Mouse (Mus musculus): ENCODE data around the gene Gm3149.
"Not testable (repeated sequence)": the region's sequence is repeated elsewhere in the genome, so short reads cannot be mapped to it uniquely, and the experiment has no call there.

Gm3149 gene

DNA sequence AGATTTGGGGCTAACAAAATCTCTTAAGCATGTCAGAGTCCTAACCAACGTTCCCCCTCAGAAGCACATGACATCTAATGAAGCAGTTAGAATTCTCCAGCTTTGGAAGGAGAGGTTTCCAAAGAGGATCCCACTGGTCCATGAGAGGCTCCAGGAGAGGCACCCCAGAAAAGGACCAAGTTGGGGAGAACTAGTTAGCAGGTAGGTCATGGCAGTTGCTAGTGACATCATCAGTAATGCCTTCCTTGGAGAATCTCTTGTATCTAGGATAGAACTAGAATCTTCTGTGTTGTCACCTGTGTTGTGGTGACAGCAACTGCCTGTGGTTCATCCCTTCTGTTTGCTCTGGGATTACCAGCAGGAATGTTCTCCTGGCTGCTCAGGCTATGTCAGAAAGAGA lies at the start of gene Gm3149:
Gene Gm3149 (plus strand): TSS at position 301 of the 400 bp plus-strand sequence.
- not testable (repeated sequence) for DNase-seq

DNA sequence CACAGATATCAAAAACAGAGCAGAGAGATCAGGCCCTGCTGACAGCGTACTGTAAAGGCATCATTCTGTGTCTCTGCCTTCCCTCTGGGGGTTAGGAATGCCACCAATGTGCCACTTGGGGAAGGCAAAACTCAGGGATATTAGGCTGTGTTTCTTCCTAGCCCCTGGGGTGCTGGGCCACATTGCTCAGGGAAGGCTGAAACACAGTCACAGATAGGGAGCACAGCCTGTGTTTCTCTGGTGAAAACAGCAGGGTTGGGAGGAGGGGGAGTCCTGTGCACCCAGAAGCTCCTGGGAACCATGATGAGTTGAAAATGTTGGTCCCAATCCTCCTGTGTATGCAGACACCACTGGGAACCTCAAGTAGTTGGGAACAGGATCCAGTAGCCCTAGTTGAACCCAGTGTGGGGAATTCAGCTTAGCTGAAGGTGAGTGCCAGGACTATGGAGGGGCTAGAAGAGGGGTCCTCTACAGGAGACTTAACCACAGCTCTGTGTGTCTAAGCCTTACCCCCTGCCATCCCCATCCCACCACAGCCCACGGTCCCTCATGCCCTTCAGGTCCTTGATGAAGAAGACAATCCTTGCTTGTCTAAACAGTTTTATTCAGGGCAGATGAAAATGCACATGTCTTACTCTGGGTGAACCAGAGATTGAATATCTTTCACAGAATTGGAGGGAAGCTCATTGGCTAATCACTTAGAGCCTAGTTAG lies 47.7 kb upstream of the Gm3149 start:
- not testable (repeated sequence) for DNase-seq

DNA sequence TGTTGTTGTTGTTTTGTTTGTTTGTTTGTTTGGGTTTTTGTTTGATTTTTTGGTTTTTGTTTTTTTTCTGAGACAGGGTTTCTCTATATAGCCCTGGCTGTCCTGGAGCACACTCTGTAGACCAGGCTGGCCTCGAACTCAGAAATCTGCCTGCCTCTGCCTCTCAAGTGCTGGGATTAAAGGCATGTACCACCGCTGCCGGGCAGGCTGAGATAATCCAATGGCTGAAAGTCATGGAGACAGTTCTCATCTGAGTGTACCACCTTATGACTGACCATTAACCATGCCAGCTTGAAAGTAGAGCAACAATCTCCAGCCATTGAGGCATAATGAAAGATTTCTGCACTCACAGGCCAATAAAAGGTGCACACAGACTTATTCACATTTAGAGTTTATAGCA lies 37.3 kb upstream of the Gm3149 start:
- DNase-seq = not testable (repeated sequence)

DNA sequence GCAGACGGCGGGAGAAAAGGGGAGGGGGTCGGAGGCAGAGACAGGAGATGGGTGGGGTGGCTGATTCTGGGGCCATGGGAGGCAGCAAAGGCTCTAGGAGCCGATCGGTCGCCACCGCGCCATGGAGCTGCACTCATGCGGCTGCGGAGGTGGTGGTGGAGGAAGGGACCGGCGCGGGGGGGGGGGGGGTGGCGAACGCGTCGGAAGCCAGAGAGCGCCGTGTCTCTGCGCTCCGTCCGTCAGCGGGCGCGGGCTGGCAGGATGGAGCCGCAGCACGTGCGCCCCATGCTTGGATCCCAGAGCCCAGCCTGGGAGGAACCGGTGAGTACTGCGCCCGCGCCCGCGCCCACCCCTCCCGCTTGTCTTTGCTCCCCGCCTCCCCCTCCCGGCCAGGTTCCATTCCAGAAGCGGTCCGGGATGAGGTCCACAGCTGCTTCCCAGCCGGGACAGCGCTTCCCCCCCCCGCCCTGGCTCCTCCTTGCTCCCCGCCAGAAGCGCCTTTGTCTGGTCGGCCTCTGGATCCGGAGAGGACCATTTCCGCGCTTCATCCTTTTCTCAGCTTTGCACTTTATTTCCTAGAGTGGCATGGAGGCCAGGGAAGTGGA lies 17.5 kb downstream of the Gm3149 start, which contains the start of gene 2610042L04Rik:
Gene 2610042L04Rik (plus strand): TSS at position 288 of the 605 bp plus-strand sequence.
- DNase-seq = peak; percentile 18

DNA sequence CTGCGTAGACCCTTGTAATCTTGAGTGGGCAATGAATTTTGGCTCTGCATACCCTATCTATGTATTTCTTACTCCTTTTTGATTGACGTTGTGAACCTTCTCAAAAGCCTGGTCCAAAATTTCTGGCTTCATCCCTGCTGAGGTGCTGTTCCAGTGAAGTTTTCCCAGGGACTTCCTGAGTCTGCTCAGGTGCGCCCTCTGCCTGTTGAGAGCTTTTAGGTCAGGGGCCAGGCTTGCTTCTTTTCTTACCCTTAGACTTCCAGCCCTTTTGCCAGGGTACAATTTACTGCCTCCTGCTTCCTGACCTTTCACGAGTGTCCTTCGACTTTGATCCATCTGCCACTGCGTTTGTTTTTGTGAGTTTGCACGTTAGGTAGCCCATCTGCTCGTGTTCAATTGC lies 18.4 kb downstream of the Gm3149 start:
- peak; percentile 0 for DNase-seq

DNA sequence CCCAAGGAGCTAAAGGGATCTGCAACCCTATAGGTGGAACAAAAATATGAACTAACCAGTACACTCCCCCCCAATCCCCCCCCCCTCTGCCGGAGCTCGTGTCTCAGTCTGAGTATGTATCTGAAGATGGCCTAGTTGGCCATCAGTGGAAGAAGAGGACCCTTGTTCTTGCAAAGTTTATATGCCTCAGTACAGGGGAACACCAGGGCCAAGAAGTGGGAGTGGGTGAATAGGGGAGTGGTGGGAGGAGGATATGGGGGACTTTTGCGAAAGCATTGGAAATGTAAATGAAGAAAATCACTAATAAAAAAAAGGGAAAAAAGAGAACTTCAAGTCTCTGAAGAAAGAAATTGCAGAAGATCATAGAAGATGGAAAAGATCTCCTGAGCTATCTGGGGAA lies 51.9 kb downstream of the Gm3149 start:
- DNase-seq = not testable (repeated sequence)

DNA sequence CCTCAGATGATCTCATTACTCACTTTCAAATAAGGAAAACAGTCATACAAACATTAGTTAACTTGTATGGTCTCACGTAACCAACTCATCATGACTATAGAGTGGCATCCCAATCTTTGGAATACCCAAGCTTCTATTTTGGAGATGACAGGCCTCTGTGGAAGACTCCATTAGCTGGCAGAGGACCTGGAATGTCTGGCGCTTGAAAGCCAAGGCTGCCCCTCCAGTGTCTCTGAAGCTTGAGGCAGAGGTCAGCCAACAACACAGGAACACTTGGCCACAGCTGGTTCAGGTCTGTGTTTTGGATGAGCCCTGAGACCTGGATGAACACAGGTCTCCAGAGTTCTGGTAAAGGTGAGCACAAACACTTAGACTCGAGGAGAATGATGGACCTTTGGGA lies 52.6 kb downstream of the Gm3149 start:
- not testable (repeated sequence) for DNase-seq
